Mouse (Mus musculus) brain, embryonic 14.5 days (tissue): ENCODE data around the gene Aqp5.

Source experiments
- CTCF ChIP-seq: fragments of 200-500 bp; IDR thresholded peaks from 2 replicates; pipeline ENCODE4 v1.5.1; 2012; ENCODE audit warnings: inconsistent platforms, mild to moderate bottlenecking, moderate library complexity, borderline replicate concordance; ENCODE audit not compliant: insufficient read depth, insufficient read length; ENCODE audit errors: extremely low read depth
- POLR2A ChIP-seq: fragments of 200-500 bp; IDR thresholded peaks from 2 replicates; pipeline ENCODE4 v1.6.1; 2012; ENCODE audit warnings: mild to moderate bottlenecking, inconsistent platforms, borderline replicate concordance; ENCODE audit not compliant: poor library complexity, insufficient read depth, insufficient read length, severe bottlenecking; ENCODE audit errors: extremely low read depth

DNA sequence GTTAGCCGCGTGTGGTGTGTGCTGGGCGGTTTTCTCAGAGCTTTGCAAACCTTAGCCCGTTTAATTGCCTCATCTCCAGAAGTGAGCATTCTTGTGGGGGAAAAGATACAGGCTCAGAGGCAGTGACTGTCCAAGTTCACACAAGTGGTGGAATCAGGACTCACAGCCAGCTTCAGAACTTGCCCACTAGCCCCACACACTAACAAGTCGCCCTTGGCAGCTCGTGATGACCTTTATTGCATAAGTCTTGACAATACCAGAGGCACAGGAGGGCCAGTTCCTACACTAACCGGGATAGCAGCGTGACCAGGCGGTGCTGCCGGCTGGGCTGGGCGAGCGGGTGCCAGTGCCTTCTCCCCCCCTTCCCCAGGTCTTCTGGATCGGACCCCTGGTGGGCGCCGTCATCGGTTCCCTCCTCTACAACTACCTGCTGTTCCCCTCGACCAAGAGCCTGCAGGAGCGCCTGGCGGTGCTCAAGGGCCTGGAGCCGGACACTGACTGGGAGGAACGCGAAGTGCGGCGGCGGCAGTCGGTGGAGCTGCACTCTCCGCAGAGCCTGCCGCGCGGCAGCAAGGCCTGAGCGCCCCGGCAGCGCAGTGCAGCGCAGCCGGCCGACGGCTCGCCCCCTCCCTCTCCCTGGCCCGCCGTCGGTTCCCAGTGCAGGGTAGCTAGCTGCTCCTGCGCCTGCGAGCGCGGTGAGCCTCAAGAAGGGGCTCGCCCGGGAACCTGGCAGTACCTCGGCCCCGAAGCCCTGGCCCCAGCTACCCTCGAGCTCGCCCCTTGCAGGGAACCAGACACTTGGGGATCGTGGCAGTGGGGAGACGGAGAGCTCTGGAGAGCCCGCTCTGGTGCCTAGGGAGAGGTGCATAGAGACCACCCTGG lies 6.9 kb upstream of the Aqp5 start:
- TF ChIP-seq CTCF (no peak), POLR2A (no peak)
